Mouse (Mus musculus): ENCODE data around the gene Gm10277. TPM values are rescaled to one million over a fixed set of nuclear protein-coding genes. Genes with fewer than 3 reads are reported as not detected.
A peak's percentile ranks its signal among the peaks of the same experiment; 100 is the strongest.

The Gm10277 gene
- polyA plus RNA-seq, 1 experiment from 2014 or later = 1.8 TPM

- peak overlapping the region; percentile 13; the same call in 1 of the 2 replicates for H3K4me3 ChIP-seq
- ATAC-seq (ENCODE audit: insufficient number of reproducible peaks, insufficient read depth, low FRiP score, low TSS enrichment, low read depth) = peak; percentile 52; the same call in 1 of the 2 replicates
- H3K9ac ChIP-seq = peak overlapping the region; percentile 54
- peak overlapping the region; percentile 92 for H3K27ac ChIP-seq
- H3K4me2 ChIP-seq = peak overlapping the region; percentile 47
- WGBS = 40% methylated on average over 18 of the region's 18 CpGs
- no peaks in the 10 kb centered on the region for H3K9me3 ChIP-seq
- peaks cover 13% of the 10 kb centered on the region for H3K36me3 ChIP-seq
- H3K27me3 ChIP-seq = no peaks in the 10 kb centered on the region
- peaks cover 37% of the 10 kb centered on the region for H3K4me1 ChIP-seq
These were observed 3.5 kb downstream of the Gm10277 start for GRCm38 (mm10) chr11:77783747-77784646.

GRCm38 (mm10) chr11:77783211-77783746 lies 4.3 kb downstream of the Gm10277 start:
- Histone ChIP-seq H3K27me3 (no peaks in the 10 kb centered on the region), H3K9me3 (no peaks in the 10 kb centered on the region), H3K4me1 (peaks cover 37% of the 10 kb centered on the region), H3K9ac (peak overlapping the region; percentile 54; the same call in 1 of the 2 replicates), H3K4me3 (0 out of 2 replicates have a peak overlapping the region, but pooled peaks have one; percentile 13), H3K27ac (peak overlapping the region; percentile 92), H3K36me3 (peaks cover 21% of the 10 kb centered on the region), H3K4me2 (peak overlapping the region; percentile 47)
- peak; percentile 60 for ATAC-seq (ENCODE audit: insufficient number of reproducible peaks, insufficient read depth, low FRiP score, low TSS enrichment, low read depth)
- whole genome bisulfite sequencing = 42% methylated on average over 10 of the region's 10 CpGs

- WGBS = 75% methylated on average over 7 of the region's 7 CpGs
- H3K4me2 ChIP-seq = no peak overlapping the region
- H3K9ac ChIP-seq = no peak overlapping the region
- H3K27me3 ChIP-seq = no peaks in the 10 kb centered on the region
- peaks cover 37% of the 10 kb centered on the region for H3K4me1 ChIP-seq
- H3K36me3 ChIP-seq = peaks cover 31% of the 10 kb centered on the region
- no peak overlapping the region for H3K4me3 ChIP-seq
- ATAC-seq (ENCODE audit: insufficient number of reproducible peaks, insufficient read depth, low FRiP score, low TSS enrichment, low read depth) = no peak
- no peaks in the 10 kb centered on the region for H3K9me3 ChIP-seq
- peak overlapping the region; percentile 92; the same call in 1 of the 2 replicates for H3K27ac ChIP-seq
These were observed 5.3 kb downstream of the Gm10277 start for GRCm38 (mm10) chr11:77782104-77782815.

GRCm38 (mm10) chr11:77781088-77781487 lies 6.5 kb downstream of the Gm10277 start:
- no peaks in the 10 kb centered on the region for H3K9me3 ChIP-seq
- no peak overlapping the region for H3K4me3 ChIP-seq
- ATAC-seq (ENCODE audit: insufficient number of reproducible peaks, insufficient read depth, low FRiP score, low TSS enrichment, low read depth) = no peak
- H3K4me1 ChIP-seq = peaks cover 35% of the 10 kb centered on the region
- no peaks in the 10 kb centered on the region for H3K27me3 ChIP-seq
- H3K27ac ChIP-seq = no peak overlapping the region
- no peak overlapping the region for H3K4me2 ChIP-seq
- H3K36me3 ChIP-seq = peaks cover 33% of the 10 kb centered on the region
- H3K9ac ChIP-seq = no peak overlapping the region
- WGBS = 82% methylated on average over 7 of the region's 7 CpGs

GRCm38 (mm10) chr11:77779240-77779639 lies 8.3 kb downstream of the Gm10277 start:
- Histone ChIP-seq H3K4me2 (no peak overlapping the region), H3K9ac (no peak overlapping the region), H3K9me3 (no peaks in the 10 kb centered on the region), H3K4me1 (peaks cover 24% of the 10 kb centered on the region), H3K27me3 (no peaks in the 10 kb centered on the region), H3K27ac (no peak overlapping the region), H3K4me3 (no peak overlapping the region), H3K36me3 (peaks cover 33% of the 10 kb centered on the region)
- ATAC-seq (ENCODE audit: insufficient number of reproducible peaks, insufficient read depth, low FRiP score, low TSS enrichment, low read depth) = no peak
- WGBS = 55% methylated on average over 1 of the region's 1 CpGs

GRCm38 (mm10) chr11:77777937-77778336 lies 9.6 kb downstream of the Gm10277 start:
- Histone ChIP-seq H3K9ac (no peak overlapping the region), H3K4me2 (no peak overlapping the region), H3K27ac (no peak overlapping the region), H3K27me3 (no peaks in the 10 kb centered on the region), H3K4me3 (no peak overlapping the region), H3K9me3 (no peaks in the 10 kb centered on the region), H3K4me1 (peaks cover 11% of the 10 kb centered on the region), H3K36me3 (peaks cover 33% of the 10 kb centered on the region)
- WGBS = 92% methylated on average over 17 of the region's 17 CpGs
- no peak for ATAC-seq (ENCODE audit: insufficient number of reproducible peaks, insufficient read depth, low FRiP score, low TSS enrichment, low read depth)

GRCm38 (mm10) chr11:77777436-77777835 lies 10.1 kb downstream of the Gm10277 start:
- ATAC-seq (ENCODE audit: insufficient number of reproducible peaks, insufficient read depth, low FRiP score, low TSS enrichment, low read depth) = no peak
- no peaks in the 10 kb centered on the region for H3K27me3 ChIP-seq
- H3K9ac ChIP-seq = no peak overlapping the region
- no peak overlapping the region for H3K4me2 ChIP-seq
- peaks cover 33% of the 10 kb centered on the region for H3K36me3 ChIP-seq
- no peak overlapping the region for H3K27ac ChIP-seq
- 91% methylated on average over 17 of the region's 17 CpGs for WGBS
- H3K4me3 ChIP-seq = no peak overlapping the region
- peaks cover 9% of the 10 kb centered on the region for H3K4me1 ChIP-seq
- H3K9me3 ChIP-seq = no peaks in the 10 kb centered on the region

GRCm38 (mm10) chr11:77775701-77776400 lies 11.7 kb downstream of the Gm10277 start:
- H3K27ac ChIP-seq = peak overlapping the region; percentile 39; the same call in 1 of the 2 replicates
- 20% methylated on average over 9 of the region's 9 CpGs for WGBS
- H3K27me3 ChIP-seq = no peaks in the 10 kb centered on the region
- H3K9me3 ChIP-seq = no peaks in the 10 kb centered on the region
- 0 out of 2 replicates have a peak overlapping the region, but pooled peaks have one; percentile 36 for H3K9ac ChIP-seq
- H3K4me1 ChIP-seq = peaks cover 15% of the 10 kb centered on the region
- H3K4me3 ChIP-seq = no peak overlapping the region
- H3K4me2 ChIP-seq = no peak overlapping the region
- H3K36me3 ChIP-seq = peaks cover 26% of the 10 kb centered on the region
- no peak for ATAC-seq (ENCODE audit: insufficient number of reproducible peaks, insufficient read depth, low FRiP score, low TSS enrichment, low read depth)

GRCm38 (mm10) chr11:77771879-77772713 lies 15.5 kb downstream of the Gm10277 start:
- peaks cover under 1% of the 10 kb centered on the region; the same call in 1 of the 2 replicates for H3K36me3 ChIP-seq
- H3K27ac ChIP-seq = 0 out of 2 replicates have a peak overlapping the region, but pooled peaks have one; percentile 29
- H3K4me1 ChIP-seq = peaks cover 15% of the 10 kb centered on the region
- H3K4me3 ChIP-seq = no peak overlapping the region
- H3K9ac ChIP-seq = no peak overlapping the region
- H3K4me2 ChIP-seq = no peak overlapping the region
- ATAC-seq (ENCODE audit: insufficient number of reproducible peaks, insufficient read depth, low FRiP score, low TSS enrichment, low read depth) = no peak
- 61% methylated on average over 8 of the region's 8 CpGs for WGBS
- no peaks in the 10 kb centered on the region for H3K27me3 ChIP-seq
- no peaks in the 10 kb centered on the region for H3K9me3 ChIP-seq

GRCm38 (mm10) chr11:77770346-77770745 lies 17.2 kb downstream of the Gm10277 start:
- H3K4me1 ChIP-seq = peaks cover 23% of the 10 kb centered on the region
- no peaks in the 10 kb centered on the region for H3K9me3 ChIP-seq
- no peak overlapping the region for H3K4me3 ChIP-seq
- 82% methylated on average over 8 of the region's 8 CpGs for WGBS
- no peak overlapping the region for H3K9ac ChIP-seq
- no peak overlapping the region for H3K4me2 ChIP-seq
- 0 out of 2 replicates have a peak, but pooled peaks cover 5% of the 10 kb centered on the region for H3K27me3 ChIP-seq
- H3K27ac ChIP-seq = no peak overlapping the region
- ATAC-seq (ENCODE audit: insufficient number of reproducible peaks, insufficient read depth, low FRiP score, low TSS enrichment, low read depth) = no peak
- H3K36me3 ChIP-seq = no peaks in the 10 kb centered on the region
